Mouse (Mus musculus) liver, embryonic 13.5 days (tissue): ENCODE measurements around the gene Tia1. TPM values are rescaled to one million over a fixed set of nuclear protein-coding genes. Genes with fewer than 3 reads are reported as not detected.

Source experiments
- ATAC-seq: fragments of 200-750 bp; cut with Nextera tagmentation; 2 replicates; pipeline ENCODE4 v1.8.0; 2017; ENCODE audit warnings: low read depth, mild to moderate bottlenecking, moderate number of reproducible peaks, moderate library complexity
- DNase-seq: peaks from one replicate; pipeline ENCODE4 v3.0.0; 2022
- H3K27ac ChIP-seq: fragments of 300-500 bp; sonication (generic); 2 replicates; pipeline ENCODE4 v1.5.1; 2015; ENCODE audit warnings: moderate library complexity, mild to moderate bottlenecking, inconsistent platforms
- H3K27me3 ChIP-seq: fragments of 300-500 bp; sonication (generic); 2 replicates; pipeline ENCODE4 v1.6.1; 2015; ENCODE audit warnings: mild to moderate bottlenecking, inconsistent platforms
- H3K36me3 ChIP-seq: fragments of 300-500 bp; sonication (generic); 2 replicates; pipeline ENCODE4 v1.6.1; 2015; ENCODE audit warnings: mild to moderate bottlenecking, inconsistent platforms
- H3K4me1 ChIP-seq: fragments of 300-500 bp; sonication (generic); replicated peaks from 2 replicates; pipeline ENCODE4 v1.6.1; 2015; ENCODE audit warnings: inconsistent platforms
- H3K4me2 ChIP-seq: fragments of 300-500 bp; sonication (generic); 2 replicates; pipeline ENCODE4 v1.6.1; 2015; ENCODE audit warnings: inconsistent platforms, mild to moderate bottlenecking, moderate library complexity
- H3K4me3 ChIP-seq: fragments of 300-500 bp; sonication (generic); replicated peaks from 2 replicates; pipeline ENCODE4 v1.5.1; 2015; ENCODE audit warnings: mild to moderate bottlenecking, inconsistent platforms
- H3K9ac ChIP-seq: fragments of 300-500 bp; sonication (generic); 2 replicates; pipeline ENCODE4 v1.6.1; 2015; ENCODE audit warnings: mild to moderate bottlenecking, inconsistent platforms
- H3K9me3 ChIP-seq: fragments of 300-500 bp; sonication (generic); replicated peaks from 2 replicates; pipeline ENCODE4 v1.6.1; 2016; ENCODE audit warnings: inconsistent platforms
- WGBS: fragments of 180-500 bp; shearing (Covaris S2); methylation state at CpG from one replicate; pipeline ENCODE4 v1.1.7; 2015; ENCODE audit not compliant: insufficient replicate concordance; 5-methylcytosine and 5-hydroxymethylcytosine counted together
- polyA plus RNA-seq: library from polyadenylated mRNA; unstranded; fragments of >200 nt; fragmentation: Nextera tagmentation; extraction: Ambion mirVana; gene quantifications from 2 replicates; pipeline ENCODE4 v1.2.1, GENCODE M21; 2015

Tia1 gene
- polyA plus RNA-seq, 1 experiment from 2014 or later = 26.4 TPM

DNA sequence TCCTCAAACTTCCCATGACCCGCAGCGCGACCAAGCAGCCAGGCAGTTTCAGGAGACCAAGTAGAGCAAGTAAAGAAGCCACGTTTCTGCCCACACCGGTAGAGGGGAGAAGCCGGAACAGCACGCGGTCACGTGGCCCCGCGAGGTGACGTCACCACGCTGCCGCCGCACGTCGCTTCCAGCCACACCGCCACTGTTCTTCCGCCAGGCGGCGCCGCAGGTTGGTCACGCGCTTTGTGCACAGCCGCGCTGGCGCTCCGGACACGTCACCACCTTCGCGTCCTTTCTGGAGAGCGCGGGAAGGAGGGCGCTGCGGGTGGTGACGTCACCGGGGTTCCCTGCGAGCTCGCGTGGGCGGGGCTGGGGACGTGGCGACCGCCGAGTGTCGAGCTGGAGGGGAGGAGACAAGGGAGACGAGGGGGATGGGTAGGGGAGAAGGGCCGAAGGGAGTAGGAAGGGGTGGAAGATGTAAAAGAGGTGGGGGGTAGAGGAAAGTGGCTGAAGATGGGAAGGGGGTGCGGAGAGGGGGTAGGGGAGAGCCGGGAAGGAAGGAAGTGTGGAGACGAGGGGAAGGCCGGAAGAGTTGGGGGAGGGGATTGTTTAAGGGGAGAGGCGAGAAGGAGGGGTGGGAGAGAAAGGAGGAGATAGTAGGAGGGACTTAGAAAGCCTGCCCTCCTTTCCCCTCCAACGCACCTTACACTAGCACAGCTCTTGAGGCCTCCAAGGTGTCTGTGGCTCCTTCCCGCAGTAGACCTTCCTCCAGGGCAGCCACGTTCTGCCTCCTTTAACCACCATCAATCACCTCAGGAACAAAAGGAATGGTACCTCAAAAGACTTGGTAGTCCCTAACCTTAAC is 68.3 kb downstream of the Tia1 start:
- WGBS = under 1% methylated on average over 56 of the region's 56 CpGs

DNA sequence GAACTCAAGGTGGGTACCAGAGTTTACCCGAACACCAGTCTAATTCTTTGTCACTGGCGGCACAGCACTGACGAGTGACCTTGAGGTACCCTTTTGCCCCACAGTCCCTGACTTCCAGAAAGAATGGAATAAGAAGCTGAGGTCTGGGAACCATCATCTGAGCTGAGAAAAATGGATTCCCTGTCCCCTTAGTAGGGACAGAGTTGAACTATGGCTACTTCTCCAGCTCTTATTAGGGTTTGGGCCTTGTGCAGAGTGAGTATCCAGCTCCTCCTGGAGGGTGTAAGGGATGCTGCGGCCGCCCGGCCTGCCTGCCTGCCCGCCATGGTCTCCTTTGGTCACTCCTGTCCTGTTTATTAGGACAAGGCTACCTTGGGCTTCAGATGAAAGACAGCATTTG is 69.1 kb downstream of the Tia1 start:
- Histone ChIP-seq H3K9ac (peak overlapping the region; percentile 73), H3K4me3 (peak overlapping the region; percentile 64), H3K27ac (peak overlapping the region; percentile 69), H3K4me1 (peaks cover 46% of the 10 kb centered on the region), H3K36me3 (peaks cover 20% of the 10 kb centered on the region; the same call in 1 of the 2 replicates), H3K9me3 (no peaks in the 10 kb centered on the region), H3K4me2 (peak overlapping the region; percentile 87), H3K27me3 (no peaks in the 10 kb centered on the region)
- DNase-seq (no peak), ATAC-seq (no peak)
- WGBS = 67% methylated on average over 7 of the region's 7 CpGs

More for the DNA sequence above, 68.3 kb downstream of the Tia1 start:
- Histone ChIP-seq H3K36me3 (peaks cover 24% of the 10 kb centered on the region; the same call in 1 of the 2 replicates), H3K27me3 (no peaks in the 10 kb centered on the region), H3K4me3 (peak overlapping the region; percentile 64), H3K9me3 (no peaks in the 10 kb centered on the region), H3K4me1 (peaks cover 41% of the 10 kb centered on the region), H3K9ac (peak overlapping the region; percentile 78), H3K27ac (peak overlapping the region; percentile 69), H3K4me2 (peak overlapping the region; percentile 87)
- ATAC-seq = peak; percentile 92
- peak; percentile 99 for DNase-seq

DNA sequence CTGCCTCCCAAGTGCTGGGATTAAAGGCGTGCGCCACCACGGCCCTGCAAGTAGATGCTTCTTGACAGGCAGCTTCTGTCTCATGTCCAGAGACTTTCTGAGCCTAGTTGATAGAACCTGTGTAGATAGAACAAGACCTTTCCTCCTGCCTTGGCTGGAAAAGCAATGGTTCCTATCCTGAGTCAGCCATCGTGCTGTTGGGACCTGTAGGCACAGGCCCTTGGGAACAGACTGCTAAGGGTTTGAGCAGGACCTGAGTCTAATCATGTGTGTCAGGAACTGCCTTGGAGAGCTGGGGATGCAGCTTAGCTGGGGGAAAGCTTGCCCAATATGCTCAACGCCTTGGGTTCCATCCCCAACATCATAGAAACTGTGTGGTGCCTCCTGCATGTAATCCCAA is 70.1 kb downstream of the Tia1 start:
- 90% methylated on average over 5 of the region's 5 CpGs for WGBS
- DNase-seq (no peak), ATAC-seq (no peak)
- peaks cover 56% of the 10 kb centered on the region for H3K4me1 ChIP-seq
- no peaks in the 10 kb centered on the region for H3K27me3 ChIP-seq
- H3K36me3 ChIP-seq = peaks cover 14% of the 10 kb centered on the region; the same call in 1 of the 2 replicates
- no peak overlapping the region for H3K9ac ChIP-seq
- H3K4me3 ChIP-seq = no peak overlapping the region
- H3K4me2 ChIP-seq = no peak overlapping the region
- no peaks in the 10 kb centered on the region for H3K9me3 ChIP-seq
- peak overlapping the region; percentile 29; the same call in 1 of the 2 replicates for H3K27ac ChIP-seq

DNA sequence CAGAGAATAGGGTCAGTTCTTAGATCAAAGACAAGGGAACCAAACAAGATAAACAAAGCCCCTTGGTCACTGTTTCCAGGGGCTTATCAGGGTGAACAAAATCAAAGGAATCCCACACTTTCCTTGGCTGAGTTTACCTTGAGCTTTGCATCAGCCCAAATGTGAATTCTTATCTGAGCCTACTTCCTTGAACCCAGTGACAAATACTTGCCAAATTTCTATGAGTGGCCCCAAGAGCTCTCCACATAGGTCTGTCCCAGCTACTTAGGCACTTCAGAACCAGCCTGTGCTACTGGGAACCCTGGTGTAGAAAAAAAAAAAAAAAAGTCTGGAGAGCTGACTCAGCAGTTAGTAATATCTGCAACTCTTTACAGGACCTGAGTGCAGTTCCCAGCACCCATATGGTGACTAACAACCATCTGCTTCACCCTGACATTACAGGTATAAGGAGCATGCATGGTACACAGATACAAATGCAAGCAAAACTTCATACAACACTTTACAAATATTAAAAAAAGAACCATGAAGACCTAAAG is 70.7 kb downstream of the Tia1 start:
- Histone ChIP-seq H3K4me3 (no peak overlapping the region), H3K36me3 (peaks cover 8% of the 10 kb centered on the region; the same call in 1 of the 2 replicates), H3K9ac (no peak overlapping the region), H3K4me2 (no peak overlapping the region), H3K27ac (peak overlapping the region; percentile 29; the same call in 1 of the 2 replicates), H3K27me3 (no peaks in the 10 kb centered on the region), H3K9me3 (no peaks in the 10 kb centered on the region), H3K4me1 (peaks cover 62% of the 10 kb centered on the region)
- ATAC-seq = no peak
- DNase-seq = no peak

DNA sequence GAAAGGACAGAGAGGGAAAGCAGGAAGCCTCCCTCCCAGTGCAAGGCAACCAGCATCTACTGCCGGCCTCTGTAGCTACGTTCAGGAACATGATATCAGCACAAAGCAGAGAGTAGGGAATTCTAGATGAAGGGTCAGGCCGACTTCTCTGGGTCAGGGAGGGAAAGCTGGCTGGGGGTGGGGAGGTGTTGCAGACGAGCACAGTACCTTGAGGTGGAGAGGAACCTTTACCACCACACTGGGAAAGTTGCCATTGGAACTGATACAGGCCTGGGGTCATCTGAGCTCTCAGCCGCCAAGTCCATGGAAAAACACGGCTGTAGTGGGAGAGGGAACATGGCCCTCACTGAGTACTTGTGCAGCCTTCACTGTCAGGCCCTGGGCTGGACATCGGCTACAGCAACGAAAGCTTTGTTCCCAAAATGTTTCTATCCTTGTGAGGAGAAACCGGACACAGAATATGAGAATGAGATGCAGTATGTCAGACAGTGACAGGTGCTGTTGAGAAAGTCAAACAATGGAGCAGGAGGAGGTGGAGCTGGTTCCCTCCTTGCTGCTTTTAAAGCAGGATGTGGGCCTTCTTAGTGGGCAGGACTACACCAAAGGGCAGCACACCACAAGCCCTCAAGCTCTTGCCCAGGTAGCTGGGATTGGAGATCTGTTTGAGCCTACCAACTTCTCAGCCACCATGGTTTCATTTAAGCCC is 71.6 kb downstream of the Tia1 start:
- Histone ChIP-seq H3K36me3 (no peaks in the 10 kb centered on the region), H3K27ac (peak overlapping the region; percentile 31; the same call in 1 of the 2 replicates), H3K9me3 (no peaks in the 10 kb centered on the region), H3K9ac (no peak overlapping the region), H3K27me3 (no peaks in the 10 kb centered on the region), H3K4me3 (no peak overlapping the region), H3K4me1 (peaks cover 69% of the 10 kb centered on the region), H3K4me2 (no peak overlapping the region)
- DNase-seq (no peak), ATAC-seq (no peak)
- 63% methylated on average over 9 of the region's 9 CpGs for WGBS

DNA sequence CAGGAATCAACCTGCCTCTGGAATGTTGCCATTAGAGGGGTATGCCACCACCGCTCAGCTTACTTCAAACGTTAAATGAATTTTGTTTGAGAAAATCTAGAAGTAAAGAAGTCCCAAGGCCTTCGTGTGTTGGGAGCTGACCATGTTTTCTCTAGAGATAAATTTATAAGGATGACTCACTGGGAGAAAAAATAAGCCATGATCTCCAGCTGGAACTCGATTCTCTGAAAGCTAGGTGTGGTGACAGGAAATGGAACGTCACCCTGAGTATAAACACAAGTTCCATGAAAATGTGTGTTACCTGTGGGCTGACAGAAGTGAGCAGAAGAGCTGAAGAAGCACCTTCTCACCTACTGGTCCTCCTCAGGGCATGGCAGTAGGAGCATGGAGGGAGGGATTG is 72.9 kb downstream of the Tia1 start:
- Histone ChIP-seq H3K27me3 (no peaks in the 10 kb centered on the region), H3K4me2 (no peak overlapping the region), H3K27ac (no peak overlapping the region), H3K4me3 (no peak overlapping the region), H3K36me3 (no peaks in the 10 kb centered on the region), H3K9me3 (no peaks in the 10 kb centered on the region), H3K9ac (no peak overlapping the region; the same call in 1 of the 2 replicates), H3K4me1 (peaks cover 68% of the 10 kb centered on the region)
- WGBS = 62% methylated on average over 5 of the region's 5 CpGs
- no peak for DNase-seq
- ATAC-seq = no peak

DNA sequence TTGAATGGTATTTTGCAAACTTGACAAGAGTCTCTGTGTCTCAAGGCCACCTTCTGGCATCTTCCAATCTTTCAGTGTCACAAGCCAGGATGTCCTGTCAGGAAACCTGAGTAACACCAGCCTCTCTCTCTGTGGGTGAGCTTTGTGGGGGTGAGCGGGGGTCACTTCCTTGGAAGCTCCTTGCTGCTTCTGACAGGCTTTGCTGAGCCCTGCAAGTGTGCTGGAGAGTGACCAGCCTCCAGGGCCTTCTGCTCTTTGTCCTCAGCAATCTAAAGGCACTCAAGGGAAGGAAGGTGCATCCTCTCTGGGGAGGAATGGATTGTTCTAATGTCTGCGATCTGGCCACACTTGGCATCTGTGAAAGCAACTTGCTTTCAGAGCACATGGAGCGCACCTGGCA is 75.3 kb downstream of the Tia1 start:
- DNase-seq = no peak
- ATAC-seq = no peak

DNA sequence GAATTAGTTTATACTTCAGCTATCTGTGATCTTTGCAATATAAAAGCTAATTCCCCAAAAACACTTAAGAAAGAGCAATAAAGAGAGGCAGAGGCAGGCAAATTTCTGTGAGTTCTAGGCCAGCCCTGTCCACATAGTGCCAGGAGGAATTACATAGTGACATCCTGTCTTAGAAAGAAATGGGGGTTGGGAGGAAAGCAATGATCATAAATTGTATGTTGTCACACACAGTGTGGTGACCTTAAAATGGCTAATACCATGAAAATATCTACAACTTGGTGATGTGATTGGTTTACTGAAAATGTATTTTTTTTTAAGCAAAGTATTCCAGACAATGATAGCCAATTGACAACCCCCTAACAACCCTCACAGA is 75.8 kb downstream of the Tia1 start:
- Histone ChIP-seq H3K4me3 (no peak overlapping the region), H3K9ac (0 out of 2 replicates have a peak overlapping the region, but pooled peaks have one; percentile 22), H3K9me3 (no peaks in the 10 kb centered on the region), H3K27ac (peak overlapping the region; percentile 54; the same call in 1 of the 2 replicates), H3K36me3 (no peaks in the 10 kb centered on the region), H3K4me1 (peaks cover 46% of the 10 kb centered on the region), H3K27me3 (no peaks in the 10 kb centered on the region), H3K4me2 (peak overlapping the region; percentile 45; the same call in 1 of the 2 replicates)
- no peak for DNase-seq
- ATAC-seq = no peak

More for the DNA sequence above, 75.3 kb downstream of the Tia1 start:
- H3K27me3 ChIP-seq = no peaks in the 10 kb centered on the region
- H3K4me3 ChIP-seq = no peak overlapping the region
- no peaks in the 10 kb centered on the region for H3K9me3 ChIP-seq
- peak overlapping the region; percentile 54 for H3K27ac ChIP-seq
- 60% methylated on average over 3 of the region's 3 CpGs for WGBS
- peak overlapping the region; percentile 17; the same call in 1 of the 2 replicates for H3K9ac ChIP-seq
- H3K4me2 ChIP-seq = no peak overlapping the region
- H3K4me1 ChIP-seq = peaks cover 51% of the 10 kb centered on the region
- H3K36me3 ChIP-seq = no peaks in the 10 kb centered on the region

DNA sequence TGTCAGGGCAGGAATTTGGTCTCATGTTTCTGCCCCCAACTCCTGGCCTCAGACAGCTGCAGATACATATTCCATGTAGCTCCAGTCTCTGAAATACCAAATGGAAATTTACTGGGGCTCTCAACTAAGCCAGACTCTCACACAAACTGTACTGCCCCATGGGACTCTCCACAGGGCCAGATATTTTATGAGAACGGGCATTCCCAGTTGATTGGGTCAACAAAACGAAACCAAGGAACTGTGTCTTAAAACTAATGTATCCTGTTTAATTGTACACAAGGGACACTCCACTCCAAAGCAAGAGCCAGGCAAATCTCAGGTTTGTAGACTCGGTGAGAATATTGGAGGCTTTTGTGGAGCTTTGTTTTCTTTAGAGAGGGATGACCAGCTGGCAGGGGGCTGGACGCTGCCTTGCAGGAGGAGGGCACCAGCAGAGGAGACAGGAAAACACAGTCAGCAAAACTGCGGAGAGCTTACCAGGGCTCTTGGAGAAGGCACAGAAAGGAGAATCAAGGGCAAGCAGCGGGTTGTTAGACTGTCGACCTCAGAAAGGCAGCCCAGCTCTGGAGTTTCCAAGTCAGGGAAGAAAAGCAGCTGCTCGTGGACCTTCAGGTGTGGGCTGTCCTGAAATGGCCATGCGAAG is 76.3 kb downstream of the Tia1 start:
- peak overlapping the region; percentile 45; the same call in 1 of the 2 replicates for H3K9ac ChIP-seq
- H3K4me3 ChIP-seq = no peak overlapping the region
- H3K4me1 ChIP-seq = peaks cover 43% of the 10 kb centered on the region
- WGBS = 23% methylated on average over 9 of the region's 9 CpGs
- no peaks in the 10 kb centered on the region for H3K27me3 ChIP-seq
- no peaks in the 10 kb centered on the region for H3K9me3 ChIP-seq
- ATAC-seq (no peak), DNase-seq (no peak)
- H3K36me3 ChIP-seq = no peaks in the 10 kb centered on the region
- H3K27ac ChIP-seq = peak overlapping the region; percentile 54
- peak overlapping the region; percentile 45 for H3K4me2 ChIP-seq

DNA sequence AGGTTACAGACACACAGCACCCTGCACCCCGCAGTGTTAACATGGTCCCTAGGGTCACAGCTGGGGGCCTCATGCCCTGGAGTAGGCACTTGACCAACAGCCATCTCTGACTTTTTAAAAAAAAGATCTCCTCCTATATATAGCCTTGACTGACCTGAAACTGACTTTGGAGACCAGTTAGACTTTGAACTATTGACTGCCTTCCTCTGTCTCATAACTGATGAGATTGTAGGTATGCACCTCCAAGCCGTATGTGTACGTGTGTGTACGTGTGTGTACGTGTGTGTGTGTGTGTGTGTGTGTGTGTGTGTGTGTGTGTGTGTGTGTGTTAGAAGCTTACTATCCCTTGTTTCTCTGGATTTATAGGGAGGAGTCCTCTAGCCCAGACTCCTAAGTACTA is 77.9 kb downstream of the Tia1 start:
- DNase-seq = no peak
- Histone ChIP-seq H3K4me3 (no peak overlapping the region), H3K4me1 (peaks cover 39% of the 10 kb centered on the region), H3K9ac (no peak overlapping the region), H3K27ac (no peak overlapping the region), H3K9me3 (no peaks in the 10 kb centered on the region), H3K27me3 (no peaks in the 10 kb centered on the region), H3K36me3 (no peaks in the 10 kb centered on the region), H3K4me2 (no peak overlapping the region)
- ATAC-seq = no peak
- 68% methylated on average over 5 of the region's 5 CpGs for WGBS
